Mouse (Mus musculus): ENCODE data around the gene Timeless.
"Not testable (repeated sequence)": the region's sequence is repeated elsewhere in the genome, so short reads cannot be mapped to it uniquely, and the experiment has no call there.

The Timeless gene

DNA sequence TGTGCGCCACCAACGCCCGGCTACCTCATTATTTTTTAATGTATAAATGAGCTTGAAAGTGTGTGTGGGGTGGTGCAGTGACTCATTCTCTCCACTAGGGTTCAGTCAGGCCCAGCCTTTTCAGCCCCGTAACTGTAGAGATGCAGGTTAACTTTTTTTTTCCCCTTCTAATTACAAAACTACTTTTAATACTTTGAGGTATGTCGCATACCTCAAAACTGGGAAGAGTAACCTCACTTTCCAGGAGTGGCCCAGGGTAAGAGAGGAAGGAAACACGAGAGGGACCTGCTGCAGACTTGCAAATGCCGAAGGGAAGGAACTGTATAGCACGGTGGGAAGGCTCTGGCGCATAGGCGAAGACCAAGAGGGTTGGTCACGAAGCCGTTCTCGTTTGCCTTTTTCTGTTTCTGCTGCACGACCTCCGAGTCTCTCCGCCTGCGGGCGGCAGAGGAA lies 19.0 kb upstream of the Timeless start:
- no peak for DNase-seq (ENCODE audit: low read depth, low spot score)

DNA sequence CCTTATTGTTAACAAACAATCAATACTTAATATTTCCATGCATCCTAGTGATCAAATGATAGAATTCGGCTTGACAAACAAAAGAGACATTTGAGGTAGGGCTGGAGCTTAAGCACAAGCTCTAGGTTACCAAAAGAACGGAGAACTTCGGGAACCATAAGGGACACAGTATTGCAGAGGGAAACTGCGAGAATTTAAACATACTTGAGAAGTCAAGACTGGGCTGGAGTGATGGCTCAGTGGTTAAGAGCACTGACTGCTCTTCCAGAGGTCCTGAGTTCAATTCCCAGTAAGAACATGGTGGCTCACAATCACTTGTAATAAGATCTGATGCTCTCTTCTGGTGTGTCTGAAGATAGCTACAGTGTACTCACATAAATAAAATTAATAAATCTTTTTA lies 17.8 kb upstream of the Timeless start:
- not testable (repeated sequence) for DNase-seq (ENCODE audit: low read depth, low spot score)

DNA sequence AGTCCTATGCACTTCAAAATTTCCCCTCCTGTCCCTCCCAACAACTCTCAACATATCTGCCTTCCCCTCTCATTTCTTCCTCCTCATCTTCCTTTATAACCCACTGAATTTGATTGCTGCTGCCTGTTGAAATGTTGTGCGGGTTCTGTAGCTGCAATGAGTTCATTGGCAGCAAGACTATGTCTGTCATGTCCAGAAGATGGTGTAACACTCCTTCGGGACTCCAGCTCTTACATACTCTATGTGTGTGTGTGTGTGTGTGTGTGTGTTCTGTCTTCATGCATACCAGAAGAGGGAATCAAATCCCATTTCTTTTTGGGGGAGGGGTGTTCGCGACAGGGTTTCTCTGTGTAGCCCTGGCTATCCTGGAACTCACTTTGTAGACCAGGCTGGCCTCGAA lies 16.9 kb upstream of the Timeless start:
- no peak for DNase-seq (ENCODE audit: low read depth, low spot score)

DNA sequence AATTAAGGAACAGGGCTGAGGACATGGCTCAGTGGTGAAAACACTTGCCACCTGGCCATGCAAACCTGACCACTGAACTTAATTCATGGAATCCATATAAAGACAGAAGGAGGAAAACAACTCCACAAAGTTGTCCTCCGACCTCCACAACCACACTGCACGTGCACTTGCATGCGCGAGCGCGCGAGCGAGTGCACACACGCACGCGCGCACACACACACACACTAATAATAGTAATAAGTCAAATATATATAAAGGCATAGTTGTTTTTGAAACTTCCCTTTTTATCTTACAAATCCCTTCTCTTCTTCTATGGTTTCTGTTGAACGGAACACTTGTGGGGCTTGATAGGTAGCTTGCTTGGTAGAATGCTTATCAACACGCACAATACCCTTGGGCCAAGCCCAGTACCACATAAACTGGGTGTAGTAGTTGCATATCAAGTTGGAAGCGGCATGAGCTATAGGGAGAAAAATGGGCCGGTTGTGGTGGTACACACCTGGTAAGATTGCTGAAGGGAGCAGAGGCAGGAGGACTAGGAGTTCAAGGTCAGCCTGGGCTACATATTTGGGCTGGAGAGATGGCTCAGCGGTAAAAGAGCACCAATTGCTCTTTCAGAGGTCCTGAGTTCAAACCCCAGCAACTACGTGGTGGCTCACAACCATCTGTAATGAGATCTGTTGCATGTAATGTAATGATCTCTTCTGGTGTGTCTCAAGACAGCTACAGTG lies 13.3 kb upstream of the Timeless start:
- DNase-seq (ENCODE audit: low read depth, low spot score) = no peak

DNA sequence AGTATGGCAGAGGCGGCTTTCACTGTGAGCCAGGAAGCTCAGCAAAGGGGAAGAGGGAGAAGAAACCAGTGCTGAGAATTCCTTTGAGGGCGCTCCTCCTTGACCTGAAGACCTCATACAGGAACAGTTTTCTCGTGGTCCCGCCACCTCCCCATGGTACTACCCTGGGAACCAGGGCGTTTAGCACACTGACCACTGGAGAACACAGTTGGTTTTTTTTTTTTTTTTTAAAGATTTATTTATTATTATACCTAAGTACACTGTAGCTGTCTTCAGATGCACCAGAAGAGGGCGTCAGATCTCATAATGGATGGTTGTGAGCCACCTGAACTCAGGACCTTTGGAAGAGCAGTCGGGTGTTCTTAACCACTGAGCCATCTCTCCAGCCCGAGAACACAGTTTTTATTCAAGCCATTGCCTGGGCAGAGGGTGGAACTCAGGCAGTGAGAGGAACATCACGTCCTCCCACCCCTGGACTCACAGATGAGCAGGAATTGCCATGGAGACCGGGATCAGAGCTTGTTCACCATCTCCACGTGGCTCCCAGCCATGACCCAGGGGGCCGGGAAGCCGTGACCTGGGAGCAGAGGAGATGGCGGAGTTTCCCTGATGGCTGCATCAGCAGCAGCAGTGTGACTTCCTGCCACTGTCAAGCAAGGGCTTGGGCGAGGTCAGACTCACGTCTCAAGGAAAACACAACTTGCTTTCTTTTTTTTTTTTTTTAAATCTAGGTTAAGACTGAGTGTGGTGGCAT lies 10.2 kb upstream of the Timeless start:
- DNase-seq (ENCODE audit: low read depth, low spot score) = no peak

DNA sequence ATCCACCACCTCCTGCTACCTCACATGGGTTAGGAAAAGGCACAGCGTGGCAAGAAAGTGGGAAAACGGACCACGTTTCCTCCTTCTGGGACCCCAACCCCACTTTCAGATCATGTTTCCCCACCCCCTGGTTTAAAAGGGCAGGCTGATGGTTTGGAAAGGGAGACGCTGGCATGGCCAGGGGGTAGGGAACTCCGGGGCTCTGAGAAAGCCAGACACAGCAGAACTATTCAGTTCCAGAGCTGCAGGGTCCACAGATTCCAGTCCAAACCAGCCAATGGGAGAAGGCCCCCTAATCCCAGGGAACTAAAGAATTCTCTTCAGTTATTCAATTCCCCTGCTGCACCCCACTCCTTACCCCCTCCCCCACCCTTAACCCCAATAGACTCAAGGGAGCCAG lies 6.8 kb upstream of the Timeless start:
- no peak for DNase-seq (ENCODE audit: low read depth, low spot score)

DNA sequence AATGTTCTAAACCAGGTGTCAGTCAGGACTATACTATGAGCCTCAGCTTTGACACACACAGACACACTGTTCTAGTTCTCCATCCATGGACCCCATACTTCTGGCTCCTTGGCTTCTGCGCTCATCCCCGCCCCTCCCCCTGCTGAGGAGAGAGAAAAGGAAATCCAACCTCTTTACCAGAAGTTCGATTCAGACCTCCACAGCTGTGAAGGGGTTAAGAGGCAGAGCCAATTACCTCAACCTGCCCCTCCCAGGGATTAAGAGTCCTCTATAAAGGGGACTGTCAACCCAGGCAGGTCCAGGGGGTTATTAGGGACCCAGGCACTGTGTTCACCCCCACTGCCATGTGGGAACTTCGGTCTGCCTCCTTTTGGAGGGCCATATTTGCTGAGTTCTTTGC lies 6.3 kb upstream of the Timeless start, which contains the start of gene Mip:
Mip (plus strand) TSS at position 301 of the 400 bp plus-strand sequence.
- DNase-seq (ENCODE audit: low read depth, low spot score) = no peak

DNA sequence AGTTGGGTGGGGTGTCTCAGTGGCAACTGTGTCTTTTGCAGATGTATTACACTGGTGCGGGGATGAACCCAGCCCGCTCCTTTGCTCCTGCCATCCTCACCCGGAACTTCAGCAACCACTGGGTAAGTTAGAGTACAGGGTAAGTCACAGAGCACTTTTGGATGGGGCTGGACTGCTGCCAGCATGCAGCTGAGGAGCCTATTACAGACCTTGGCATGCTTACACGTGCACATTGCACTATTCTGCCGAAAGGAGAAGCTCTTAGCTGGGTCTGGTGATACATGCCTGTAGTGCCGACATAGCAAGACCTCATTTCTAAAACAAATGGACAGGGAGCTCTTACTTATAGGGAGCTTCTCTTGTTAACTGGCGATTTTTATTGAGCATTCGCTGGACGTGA lies 4.3 kb upstream of the Timeless start:
- DNase-seq (ENCODE audit: low read depth, low spot score) = no peak

DNA sequence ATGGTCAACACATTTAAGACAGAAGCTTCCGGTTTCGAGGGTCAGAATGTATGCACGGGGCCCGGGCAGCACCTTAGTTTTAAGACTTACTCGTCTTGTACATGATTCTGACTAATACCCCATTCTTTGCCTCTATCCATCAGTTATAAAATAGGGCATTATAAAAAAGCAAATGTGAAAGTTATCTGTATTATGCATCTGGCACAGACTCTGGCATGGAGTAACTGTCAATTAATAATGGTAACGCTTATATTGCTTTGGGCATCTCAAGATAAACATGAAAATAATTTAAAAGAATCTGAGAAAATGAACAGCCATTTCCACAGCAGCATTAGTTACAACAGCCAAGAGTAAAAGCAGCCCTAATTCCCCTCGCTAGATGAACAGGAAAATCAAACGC lies 3.9 kb upstream of the Timeless start:
- DNase-seq (ENCODE audit: low read depth, low spot score) = no peak

DNA sequence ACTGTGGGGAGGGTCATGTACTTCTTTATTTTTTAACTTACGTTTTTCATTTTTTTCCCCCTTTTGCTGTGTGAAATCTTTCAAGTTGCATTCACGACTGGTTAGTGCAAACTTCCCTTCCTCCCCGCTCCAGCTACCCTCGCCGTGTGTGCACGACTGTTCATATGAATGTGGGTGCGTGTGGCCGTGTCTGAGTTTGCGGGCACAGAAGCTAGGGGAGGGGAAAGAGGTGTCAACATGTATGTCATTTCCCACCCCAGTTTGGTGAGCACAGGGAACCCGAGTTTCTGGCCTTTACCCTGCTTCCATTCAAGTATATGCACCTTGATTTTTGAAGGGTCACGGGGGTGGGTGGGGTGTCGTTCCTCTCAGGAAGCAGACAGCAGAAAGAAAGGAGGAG lies 1.3 kb upstream of the Timeless start:
- no peak for DNase-seq (ENCODE audit: low read depth, low spot score)

DNA sequence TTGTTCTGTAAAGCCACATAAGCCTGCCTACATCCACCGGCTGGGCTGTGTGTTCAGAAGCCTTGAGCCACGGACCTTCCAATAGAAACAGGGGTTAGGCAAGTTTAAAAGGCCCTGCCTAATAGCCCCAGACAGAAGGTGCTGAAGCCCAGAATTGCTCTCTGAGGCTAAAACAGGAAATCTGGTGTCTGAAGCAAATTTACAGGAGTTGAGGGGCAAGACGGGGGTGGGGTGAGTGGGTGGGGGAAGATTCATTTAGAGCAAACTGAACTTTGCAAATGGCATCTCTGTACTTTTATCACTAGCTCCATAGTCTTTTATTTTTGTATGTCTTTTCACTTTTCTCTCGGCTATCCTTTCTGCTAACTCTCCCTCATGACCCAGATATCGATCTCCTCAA lies 719 bp upstream of the Timeless start:
- DNase-seq (ENCODE audit: low read depth, low spot score) = no peak

DNA sequence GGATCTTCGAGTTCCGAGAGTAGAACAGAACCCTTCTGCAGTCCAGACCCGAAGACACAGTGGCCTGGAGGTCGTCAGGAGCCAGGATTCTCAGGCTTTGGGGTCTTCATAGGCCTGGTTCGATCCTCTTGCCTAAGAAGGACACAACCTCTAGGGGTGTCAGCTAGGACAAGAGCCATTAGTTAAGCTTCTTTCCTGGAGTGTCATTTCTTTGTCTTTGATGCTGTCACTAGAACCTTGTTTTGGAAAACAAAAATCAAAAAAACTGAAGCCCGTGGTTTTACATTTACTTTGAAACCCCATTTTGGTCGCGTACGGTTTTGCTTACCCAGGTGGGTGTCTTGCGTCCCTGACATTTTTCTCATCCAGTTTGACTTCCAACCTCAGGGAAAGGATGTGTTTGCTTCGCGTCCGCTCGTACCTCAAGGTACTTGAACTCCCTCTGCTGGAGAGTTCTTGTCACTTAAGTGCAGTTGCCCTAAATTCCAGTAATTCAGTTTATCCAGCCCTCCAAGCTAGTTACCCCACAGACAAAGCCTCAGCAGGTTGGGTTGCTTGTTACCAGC lies 638 bp downstream of the Timeless start:
- no peak for DNase-seq (ENCODE audit: low read depth, low spot score)

DNA sequence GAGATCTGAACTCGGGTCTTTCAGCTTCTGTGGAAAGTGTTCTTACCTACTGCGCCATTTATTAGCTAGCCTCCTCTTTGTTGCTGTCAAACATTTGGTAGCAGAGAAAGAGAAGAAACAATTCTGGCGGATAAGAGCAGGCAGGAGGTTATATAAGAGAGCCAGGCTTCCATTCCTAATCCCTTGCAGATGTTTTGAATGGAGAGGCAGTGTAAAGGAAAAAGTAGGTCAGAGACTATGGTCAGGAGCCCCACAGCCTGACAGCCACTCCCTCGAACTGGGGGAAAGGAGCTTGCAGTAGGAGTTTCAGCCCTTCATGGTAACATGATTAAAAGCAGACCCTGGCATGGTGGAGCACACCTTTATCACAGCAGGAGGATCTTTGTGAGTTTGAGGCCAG lies 4.5 kb downstream of the Timeless start:
- DNase-seq (ENCODE audit: low read depth, low spot score) = no peak

DNA sequence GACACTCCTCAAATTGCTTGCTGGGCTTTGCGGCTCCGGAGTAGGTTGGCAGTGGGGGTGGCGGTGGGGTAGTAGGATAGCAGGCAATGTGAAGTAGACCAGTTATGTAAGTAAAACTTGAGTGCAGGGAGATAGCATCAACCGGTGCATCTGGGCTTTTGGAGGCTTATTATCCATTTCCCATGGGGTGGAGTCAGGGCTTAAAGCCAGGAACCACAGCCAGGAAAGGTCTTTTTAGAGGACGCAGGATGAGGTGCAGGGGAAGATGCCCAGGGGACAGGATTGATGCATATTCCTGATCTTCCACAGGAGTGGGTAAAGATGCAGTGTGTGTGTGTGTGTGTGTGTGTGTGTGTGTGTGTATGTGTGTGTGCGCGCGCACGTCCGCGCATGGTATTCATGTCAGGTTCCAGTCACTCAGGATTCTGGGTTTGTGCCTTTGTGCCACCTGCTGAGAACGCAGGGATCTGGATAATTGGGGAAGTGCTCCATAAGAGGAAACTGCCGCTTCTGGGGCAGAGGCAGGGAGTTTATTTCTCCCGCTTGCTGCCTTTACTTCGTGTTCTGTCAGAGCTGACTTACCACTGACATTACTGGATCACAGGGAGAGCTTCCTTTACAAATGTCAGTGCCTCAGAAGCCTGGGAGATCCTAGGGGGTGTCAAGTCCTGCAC lies 6.1 kb downstream of the Timeless start:
- no peak for DNase-seq (ENCODE audit: low read depth, low spot score)

DNA sequence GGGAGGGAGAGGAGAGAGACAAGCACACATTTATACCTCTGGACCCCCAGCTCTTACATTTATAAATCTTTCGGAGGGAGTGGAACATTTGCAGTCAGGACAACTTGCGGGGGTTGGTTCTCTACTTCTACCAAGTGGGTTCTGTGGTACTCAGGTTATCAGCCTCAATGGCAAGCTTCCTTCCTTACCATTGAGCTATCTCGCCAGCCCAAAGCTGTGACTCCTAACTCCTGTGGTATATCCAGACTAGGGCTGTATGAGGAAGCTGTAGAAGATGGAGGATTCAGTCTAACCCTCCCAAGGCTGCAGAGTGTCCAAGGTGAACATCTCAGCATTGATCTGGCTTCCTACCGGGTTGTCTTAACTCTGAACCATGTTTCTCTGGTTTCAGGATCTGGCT lies 7.3 kb downstream of the Timeless start:
- DNase-seq (ENCODE audit: low read depth, low spot score) = no peak

DNA sequence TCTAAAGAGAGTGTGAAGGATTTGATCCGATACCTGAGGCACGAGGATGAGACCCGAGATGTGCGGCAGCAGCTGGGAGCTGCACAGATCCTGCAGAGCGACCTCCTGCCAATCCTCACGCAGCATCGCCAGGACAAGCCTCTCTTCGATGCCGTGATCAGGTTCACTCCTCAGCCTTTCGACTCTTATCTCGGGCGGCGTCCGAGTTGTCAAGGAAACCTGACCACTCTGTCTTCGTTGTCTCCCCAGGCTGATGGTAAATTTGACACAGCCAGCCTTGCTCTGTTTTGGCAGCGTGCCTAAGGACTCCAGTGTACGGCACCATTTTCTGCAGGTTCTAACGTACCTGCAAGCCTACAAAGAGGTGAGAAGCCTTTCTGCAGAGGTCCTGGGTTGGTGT lies 8.3 kb downstream of the Timeless start:
- DNase-seq (ENCODE audit: low read depth, low spot score) = no peak

DNA sequence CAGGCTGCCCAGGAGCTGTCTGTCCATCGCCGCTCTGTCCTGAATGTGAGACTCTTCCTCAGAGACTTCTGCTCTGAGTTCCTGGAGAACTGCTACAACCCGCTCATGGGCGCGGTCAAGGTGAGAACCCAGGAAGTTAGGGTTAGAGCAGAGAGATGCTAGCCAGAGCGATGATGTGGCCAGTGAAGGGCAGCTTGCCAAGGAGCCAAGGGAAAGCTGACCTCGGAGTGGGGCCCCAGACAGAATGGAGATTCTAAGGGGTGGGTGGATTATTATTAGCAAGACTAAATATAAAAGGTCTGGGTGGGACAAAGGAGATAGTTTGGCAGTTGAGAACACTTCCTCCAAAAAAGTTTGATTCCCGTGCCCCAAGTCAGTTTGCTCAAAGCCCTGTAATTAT lies 11.4 kb downstream of the Timeless start:
- DNase-seq (ENCODE audit: low read depth, low spot score) = no peak

DNA sequence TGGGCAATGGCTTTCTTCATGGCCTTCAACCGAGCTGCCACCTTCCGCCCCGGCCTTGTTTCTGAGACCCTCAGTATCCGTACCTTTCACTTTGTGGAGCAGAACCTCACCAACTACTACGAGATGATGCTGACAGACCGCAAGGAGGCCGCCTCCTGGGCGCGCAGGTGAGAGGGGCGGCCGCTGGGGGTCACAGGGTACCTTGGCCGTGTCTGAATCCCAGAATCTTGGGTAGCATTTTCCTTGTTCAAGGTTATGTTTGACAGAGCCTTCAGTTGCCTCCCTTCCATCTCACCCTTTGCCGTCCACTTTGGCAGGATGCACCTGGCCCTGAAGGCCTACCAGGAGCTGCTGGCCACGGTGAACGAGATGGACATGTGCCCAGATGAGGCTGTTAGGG lies 12.3 kb downstream of the Timeless start:
- no peak for DNase-seq (ENCODE audit: low read depth, low spot score)

DNA sequence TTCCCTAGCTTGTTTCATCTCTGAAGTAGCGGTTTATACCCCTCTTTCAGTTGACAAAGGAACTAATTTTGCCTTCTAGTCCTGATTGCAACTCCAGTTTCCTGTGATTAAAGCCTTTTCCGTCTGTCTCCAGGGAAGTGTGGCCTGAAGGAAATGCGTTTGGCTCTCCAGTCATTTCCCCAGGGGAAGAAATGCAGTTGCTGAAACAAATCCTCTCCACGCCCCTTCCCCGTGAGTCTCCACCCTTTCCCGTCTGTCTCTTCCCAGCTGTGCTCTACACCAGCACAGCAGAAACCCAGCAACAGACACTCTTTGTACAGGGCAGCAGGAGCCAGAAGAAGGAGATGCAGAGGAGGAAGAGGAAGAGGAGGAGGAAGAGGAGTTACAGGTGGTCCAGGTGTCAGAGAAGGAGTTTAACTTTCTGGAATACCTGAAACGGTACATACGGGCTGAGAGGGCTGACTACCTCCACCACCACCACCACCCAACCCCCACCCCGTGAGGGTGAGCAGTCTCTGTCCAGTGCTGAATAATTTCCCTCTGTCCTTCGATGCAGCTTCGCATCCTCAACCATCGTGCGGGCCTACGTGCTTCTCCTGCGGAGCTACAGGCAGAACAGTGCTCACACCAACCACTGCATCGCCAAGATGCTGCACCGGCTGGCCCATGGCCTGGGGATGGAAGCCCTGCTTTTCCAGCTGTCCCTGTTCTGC lies 15.3 kb downstream of the Timeless start:
- no peak for DNase-seq (ENCODE audit: low read depth, low spot score)

DNA sequence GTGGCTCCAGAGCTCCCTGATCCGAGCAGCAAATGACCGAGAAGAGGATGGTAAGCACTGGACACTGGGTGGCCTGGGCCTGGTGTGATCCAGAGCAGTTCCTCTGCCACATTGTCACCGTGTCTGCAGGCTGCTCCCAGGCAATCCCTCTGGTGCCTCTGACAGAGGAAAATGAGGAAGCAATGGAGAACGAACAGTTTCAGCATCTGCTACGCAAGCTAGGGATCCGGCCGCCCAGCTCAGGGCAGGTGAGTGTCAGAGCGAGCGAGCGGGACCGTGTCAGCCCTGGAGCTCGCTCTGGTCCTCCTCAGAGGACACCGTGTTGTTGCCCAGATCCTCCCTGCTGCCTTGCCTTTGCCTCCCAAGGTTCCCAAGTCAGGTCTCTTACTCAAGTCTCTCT lies 18.7 kb downstream of the Timeless start:
- DNase-seq (ENCODE audit: low read depth, low spot score) = no peak

DNA sequence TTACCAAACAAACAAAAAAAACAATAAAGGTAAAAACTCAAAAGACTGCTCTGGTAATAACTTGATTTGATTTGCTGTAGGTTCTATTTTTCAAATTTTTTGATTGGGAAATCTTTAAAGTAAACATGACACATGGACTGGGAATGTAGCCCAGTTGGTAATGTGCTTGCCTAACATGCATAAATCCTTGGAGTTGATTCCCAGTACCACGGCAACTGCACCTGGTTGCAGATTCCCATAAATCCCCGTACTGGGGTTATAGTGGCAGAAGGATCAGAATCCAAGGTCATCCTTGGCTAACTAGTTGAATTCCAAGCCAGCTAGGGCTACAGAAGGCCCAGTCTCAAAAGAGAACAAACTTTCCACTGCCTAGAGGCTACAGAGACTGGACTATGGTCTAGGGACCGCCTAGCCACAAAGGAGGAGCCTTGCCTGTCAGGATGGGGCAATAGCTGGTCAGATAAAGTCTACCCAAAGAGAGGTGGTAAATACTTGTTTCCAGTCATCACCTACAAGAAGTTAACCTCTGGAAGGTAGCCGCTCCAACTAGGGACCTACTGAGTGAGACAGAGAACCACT lies 21.9 kb downstream of the Timeless start, which contains the start of gene Apon:
Apon (plus strand) TSS at position 420 of the 579 bp plus-strand sequence.
- no peak for DNase-seq (ENCODE audit: low read depth, low spot score)

Measured in WW6 (cell line).